In genomic region chr9:66294980-66295410, GRCm38 (mm10) we compare ENCODE assay signal across 9 mouse cellular contexts. TPM values are rescaled to one million over a fixed set of nuclear protein-coding genes. Genes with fewer than 3 reads are reported as not detected.
DNase-seq lines count a peak whose midpoint lies in the region; ATAC-seq lines count a peak whose summit lies in the region.
"Had no signal": no experiment of that assay in that cellular context is flagged by ENCODE, and none has a peak within 500 bp of the region (broad histone marks: within the 10 kb centered on the region; RNA-seq: fewer than 3 reads in every experiment).

No protein-coding gene starts in this region.

- ATAC-seq in CD4-positive, CD25-positive, alpha-beta regulatory T cell, adult 4 months: peak; percentile 37
- ATAC-seq in liver, embryonic 13.5 days (ENCODE audit: low read depth): peak; percentile 91

- DNase-seq in adrenal gland, postnatal 36 days: peak; percentile 13 to 27
- DNase-seq in adrenal gland, adult 8-10 months: no peak
- peak; percentile 92 for DNase-seq in heart, embryonic 10.5 days (ENCODE audit: low spot score)
- DNase-seq in liver, embryonic 13.5 days: peak; percentile 50
- DNase-seq in kidney, adult 8-10 months: no peak
- no peak for DNase-seq in ovary, postnatal 14 days (ENCODE audit: low spot score)
- DNase-seq in ovary, adult 18-20 months (ENCODE audit: low spot score): no peak

- 1% methylated on average over 3 of the region's 3 CpGs for WGBS in heart, embryonic 10.5 days
- 0% methylated on average over 3 of the region's 3 CpGs for WGBS in liver, embryonic 13.5 days (ENCODE audit: insufficient replicate concordance)

- peak overlapping the region; percentile 72 for H3K27ac ChIP-seq in heart, embryonic 10.5 days
- H3K27ac ChIP-seq in liver, embryonic 13.5 days: peak overlapping the region; percentile 39; the same call in 1 of the 2 replicates
- H3K27ac ChIP-seq: embryonic facial prominence, embryonic 13.5 days had no signal

- 0 out of 2 replicates have a peak, but pooled peaks cover 5% of the 10 kb centered on the region for H3K27me3 ChIP-seq in heart, embryonic 10.5 days (ENCODE audit: insufficient read depth, poor library complexity, severe bottlenecking)
- H3K27me3 ChIP-seq in liver, embryonic 13.5 days: no peaks in the 10 kb centered on the region
- H3K27me3 ChIP-seq: embryonic facial prominence, embryonic 13.5 days had no signal

- H3K4me3 ChIP-seq in heart, embryonic 10.5 days: peak overlapping the region; percentile 24; the same call in 1 of the 2 replicates
- H3K4me3 ChIP-seq in liver, embryonic 13.5 days (replicated peaks): no peak overlapping the region
- H3K4me3 ChIP-seq: embryonic facial prominence, embryonic 13.5 days had no signal

- no peaks in the 10 kb centered on the region for H3K9me3 ChIP-seq in heart, embryonic 10.5 days
- no peaks in the 10 kb centered on the region for H3K9me3 ChIP-seq in liver, embryonic 13.5 days (replicated peaks)
- H3K9me3 ChIP-seq: embryonic facial prominence, embryonic 13.5 days had no signal

- peak overlapping the region; percentile 39; the same call in 1 of the 2 replicates for H3K9ac ChIP-seq in liver, embryonic 13.5 days
- H3K9ac ChIP-seq: embryonic facial prominence, embryonic 13.5 days had no signal

- H3K36me3 ChIP-seq in heart, embryonic 10.5 days: no peaks in the 10 kb centered on the region
- H3K36me3 ChIP-seq in liver, embryonic 13.5 days: no peaks in the 10 kb centered on the region
- H3K36me3 ChIP-seq: embryonic facial prominence, embryonic 13.5 days had no signal

- peaks cover 20% of the 10 kb centered on the region for H3K4me1 ChIP-seq in heart, embryonic 10.5 days
- peaks cover 21% of the 10 kb centered on the region for H3K4me1 ChIP-seq in liver, embryonic 13.5 days (replicated peaks)
- H3K4me1 ChIP-seq: embryonic facial prominence, embryonic 13.5 days had no signal

- peak overlapping the region; percentile 28; the same call in 1 of the 2 replicates for H3K4me2 ChIP-seq in liver, embryonic 13.5 days
- H3K4me2 ChIP-seq: embryonic facial prominence, embryonic 13.5 days had no signal

RNA-seq across cellular contexts. Expression of gene Herc1, which starts 55.3 kb away (rescaled TPM):
- 10 to 100 TPM; 38.9 to 47.6 TPM for total RNA-seq in adrenal gland, postnatal 36 days (2021)
- 10 to 100 TPM; 41.9 to 78.0 (median 53.1) TPM for total RNA-seq in adrenal gland, adult 8-10 months (2022)
- polyA plus RNA-seq in CD4-positive, CD25-positive, alpha-beta regulatory T cell, adult 4 months (2017; shearing (Covaris generic)): 10 to 100 TPM; 40.2 to 45.8 TPM
- polyA plus RNA-seq in heart, embryonic 10.5 days (2016; fragmentation: Nextera tagmentation; extraction: Ambion mirVana): 22.3 and 24.5 TPM in 2 replicates
- 26.7 and 28.5 TPM in 2 replicates for polyA plus RNA-seq in liver, embryonic 13.5 days (2015; fragmentation: Nextera tagmentation; extraction: Ambion mirVana)

Comparison
In these comparisons a context has a peak if more than half of its experiments do, and no peak if none do; other contexts are left out.
1. DNase-seq: peak in adrenal gland, postnatal 36 days (2 of 2), heart, embryonic 10.5 days (single experiment) and liver, embryonic 13.5 days (single experiment); none in adrenal gland, adult 8-10 months (single experiment), kidney, adult 8-10 months (0 of 2), ovary, postnatal 14 days (single experiment) and ovary, adult 18-20 months (single experiment).